Mouse (Mus musculus) layer of hippocampus, adult 9-10 months (tissue): ENCODE results near the gene Gm15517.
"Not testable (repeated sequence)": the region's sequence is repeated elsewhere in the genome, so short reads cannot be mapped to it uniquely, and the experiment has no call there.

Source experiments
- DNase-seq: peaks from one replicate; pipeline ENCODE4 v3.0.0; 2022; ENCODE audit warnings: low spot score

Gm15517 gene

DNA sequence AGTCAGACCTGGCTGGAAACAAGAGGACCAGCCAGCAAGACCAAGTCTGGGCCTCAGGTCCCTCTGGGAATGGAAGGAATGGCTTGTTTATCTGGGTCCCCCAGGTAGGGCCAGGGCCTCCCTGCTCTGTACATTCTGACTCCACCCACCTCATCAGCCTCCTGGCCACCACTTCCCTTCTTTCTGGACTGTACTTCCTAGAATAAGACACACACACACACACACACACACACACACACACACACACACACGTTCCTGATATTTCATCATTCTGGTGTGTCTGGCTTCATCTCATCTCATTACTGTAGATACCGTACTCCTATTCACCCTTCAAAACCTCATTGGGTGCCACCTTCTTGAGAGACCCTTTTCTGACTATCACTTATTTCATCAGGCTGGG is 8.2 kb downstream of the Gm15517 start:
- DNase-seq = no peak

- DNase-seq = no peak
These were observed 10.1 kb downstream of the Gm15517 start for GRCm38 (mm10) chr7:44271309-44271708.

GRCm38 (mm10) chr7:44272546-44272945 is 11.3 kb downstream of the Gm15517 start:
- DNase-seq = no peak

DNA sequence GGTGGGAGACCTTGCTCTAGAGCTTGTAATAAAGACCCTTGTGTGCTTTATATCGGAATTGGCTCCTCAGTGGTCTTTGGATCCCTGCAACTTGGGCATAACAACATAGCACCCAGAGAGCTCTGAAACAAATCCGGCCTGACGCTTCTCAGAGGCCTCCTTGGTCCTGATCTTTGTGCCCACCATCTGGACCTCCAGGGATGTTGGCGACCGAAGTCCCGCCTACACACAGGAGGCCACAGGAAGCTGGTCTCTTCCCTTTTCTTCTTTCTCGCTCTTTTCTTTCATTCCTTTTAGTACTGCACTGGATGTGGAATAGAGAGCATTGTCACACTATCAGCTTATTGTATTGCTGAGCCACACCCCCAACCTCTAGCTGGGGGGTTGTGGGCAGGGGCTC is 12.2 kb downstream of the Gm15517 start:
- no peak for DNase-seq

DNA sequence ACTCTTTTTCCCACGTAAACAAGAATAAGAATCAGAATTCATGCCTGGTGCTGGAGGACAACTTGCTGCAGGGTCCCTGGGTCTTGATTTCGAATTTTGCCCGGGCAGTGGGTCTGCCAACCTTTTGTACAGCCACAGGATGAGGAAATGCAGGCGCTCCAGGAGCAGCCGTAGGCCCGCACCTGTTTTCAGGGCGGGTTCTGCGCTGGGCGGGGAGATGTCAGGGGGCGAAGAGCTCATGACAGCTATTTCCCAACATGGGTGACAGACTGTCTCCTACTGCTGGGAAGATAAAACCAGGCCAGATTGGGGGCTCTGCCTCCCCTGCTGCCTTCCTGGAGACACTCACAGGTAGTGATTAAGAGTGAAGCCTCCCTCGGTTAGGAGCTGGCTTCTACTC is 12.8 kb downstream of the Gm15517 start:
- no peak for DNase-seq

DNA sequence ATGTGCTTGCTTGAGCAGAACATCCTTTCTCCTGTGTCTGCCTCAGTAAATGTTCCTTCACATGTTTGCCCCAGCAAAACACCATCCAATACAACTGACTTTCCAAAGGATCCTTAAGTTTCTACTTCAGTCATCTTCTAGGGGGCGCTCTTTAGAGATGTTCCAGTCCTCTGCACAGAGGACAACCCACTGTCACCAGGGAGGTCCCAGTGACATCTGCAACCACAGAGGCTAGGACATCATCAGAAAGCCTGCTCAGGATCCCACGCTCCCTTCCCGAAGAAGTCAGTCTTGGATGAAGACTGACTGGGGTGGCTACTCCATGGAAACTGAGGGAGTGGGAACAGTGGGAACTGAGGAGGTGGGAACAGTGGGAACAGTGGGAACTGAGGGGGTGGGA is 14.3 kb downstream of the Gm15517 start:
- DNase-seq = no peak

GRCm38 (mm10) chr7:44276461-44277249 is 15.4 kb downstream of the Gm15517 start:
- DNase-seq = no peak

DNA sequence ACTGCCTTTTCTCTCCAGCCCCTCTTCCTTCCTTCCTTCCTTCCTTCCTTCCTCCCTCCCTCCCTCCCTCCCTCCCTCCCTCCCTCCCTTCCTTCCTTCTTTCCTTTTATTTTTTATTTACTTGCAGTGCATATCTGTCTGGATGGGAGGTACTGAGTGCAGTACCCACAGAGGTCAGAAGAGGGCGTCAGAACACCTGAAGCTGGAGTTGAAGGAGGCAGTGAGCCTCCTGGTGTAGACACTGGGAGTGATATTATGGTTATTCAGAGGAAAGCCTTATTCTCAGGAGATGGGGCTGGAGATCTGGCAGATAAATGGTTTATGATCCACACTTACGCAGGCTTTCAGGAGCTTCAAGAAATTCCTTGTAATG is 16.0 kb downstream of the Gm15517 start:
- DNase-seq = no peak

DNA sequence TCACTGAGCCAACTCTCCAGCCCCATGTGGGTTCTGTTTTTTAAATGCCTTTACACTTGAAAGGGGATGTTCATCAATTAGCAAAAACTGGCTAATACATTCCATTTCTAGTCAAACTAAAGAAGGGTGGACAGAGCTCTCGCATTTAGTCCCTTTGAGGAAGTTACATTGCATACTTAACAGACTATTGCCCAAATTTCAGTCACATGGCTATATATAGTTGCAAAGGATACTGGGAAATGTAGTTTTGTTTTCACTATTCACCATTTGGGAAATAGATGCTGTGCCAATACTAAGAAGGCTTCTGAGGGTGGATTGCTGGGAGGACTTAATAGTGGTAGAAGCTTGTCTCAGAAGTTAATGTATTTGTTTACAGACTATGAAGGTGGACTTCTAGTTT is 19.7 kb downstream of the Gm15517 start:
- no peak for DNase-seq

GRCm38 (mm10) chr7:44281586-44281985 is 20.3 kb downstream of the Gm15517 start:
- no peak for DNase-seq

DNA sequence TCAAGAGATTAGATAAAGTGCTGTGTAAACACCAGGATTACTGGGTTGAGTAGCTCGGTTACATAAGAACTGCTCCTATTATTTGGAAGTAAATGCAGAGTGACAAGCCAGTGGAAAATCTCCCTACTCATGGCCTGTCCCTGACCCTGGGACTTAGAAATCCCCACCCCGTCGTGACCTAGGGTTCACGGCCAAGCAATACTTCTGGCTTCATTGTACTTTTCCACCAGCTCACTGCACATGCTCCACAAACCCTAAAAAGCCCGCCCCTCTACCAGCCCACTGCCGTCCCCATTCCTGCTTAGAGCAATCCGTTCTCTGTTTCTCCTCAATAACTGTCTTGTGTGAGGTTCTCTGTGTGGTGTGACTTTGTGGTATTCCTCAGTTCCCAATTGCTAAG is 26.5 kb downstream of the Gm15517 start:
- no peak for DNase-seq

DNA sequence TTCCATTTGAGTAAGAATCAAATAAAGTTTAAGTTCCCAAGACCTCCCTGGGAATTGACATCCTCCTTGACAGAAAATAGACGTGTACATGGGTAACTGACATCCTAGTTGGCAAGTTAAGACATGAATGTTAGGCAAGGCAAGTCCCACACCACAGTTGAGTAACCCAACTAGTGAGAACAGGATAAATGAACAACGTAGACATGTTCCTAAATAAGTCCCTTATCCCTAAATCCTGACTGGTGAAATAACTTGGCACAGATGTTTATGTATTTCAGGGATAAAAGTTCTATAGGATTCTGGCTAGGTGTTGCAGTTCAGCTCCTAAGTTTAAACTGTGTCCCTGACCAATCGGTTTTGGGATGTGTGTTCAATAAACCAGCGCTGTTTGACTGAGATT is 29.7 kb downstream of the Gm15517 start:
- DNase-seq = no peak

DNA sequence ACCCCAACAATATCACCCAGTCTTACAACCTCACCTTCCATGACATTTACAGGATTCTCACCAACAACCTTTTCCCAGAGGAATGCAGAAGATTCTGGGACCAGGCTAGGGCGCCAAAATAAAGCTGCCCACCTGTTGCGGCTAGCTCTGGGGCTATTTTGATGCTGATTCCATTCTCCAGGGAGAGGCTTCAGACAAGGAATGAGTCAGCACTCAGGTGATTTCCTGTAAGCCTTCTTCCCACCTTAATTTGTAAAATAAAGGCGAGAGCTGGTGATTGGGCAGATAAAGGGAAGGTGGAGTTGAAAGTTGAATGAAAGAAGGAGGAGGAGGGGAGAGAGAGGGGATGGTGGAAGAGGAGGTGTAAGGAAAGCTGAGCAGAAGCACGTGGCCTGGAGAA is 30.2 kb downstream of the Gm15517 start:
- no peak for DNase-seq

DNA sequence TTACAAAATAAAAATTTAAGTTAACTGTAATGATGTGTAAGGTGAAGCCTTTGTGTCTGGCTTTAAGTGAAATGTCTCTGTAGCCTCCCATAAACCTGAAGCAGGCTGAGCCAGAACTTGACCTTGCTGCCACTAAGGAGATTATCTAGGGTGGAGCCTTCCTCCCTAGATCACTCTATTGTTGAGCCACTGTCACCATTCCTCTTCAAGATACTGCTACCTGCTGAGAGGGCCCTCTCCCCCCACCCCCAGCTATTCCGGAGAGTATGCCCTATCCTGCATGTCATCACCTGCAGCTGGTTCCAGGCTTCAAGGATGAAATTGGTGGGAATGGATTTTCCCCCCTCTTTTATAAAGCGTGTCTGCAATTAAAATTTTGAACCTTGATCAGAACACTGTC is 36.3 kb downstream of the Gm15517 start:
- DNase-seq = not testable (repeated sequence)

DNA sequence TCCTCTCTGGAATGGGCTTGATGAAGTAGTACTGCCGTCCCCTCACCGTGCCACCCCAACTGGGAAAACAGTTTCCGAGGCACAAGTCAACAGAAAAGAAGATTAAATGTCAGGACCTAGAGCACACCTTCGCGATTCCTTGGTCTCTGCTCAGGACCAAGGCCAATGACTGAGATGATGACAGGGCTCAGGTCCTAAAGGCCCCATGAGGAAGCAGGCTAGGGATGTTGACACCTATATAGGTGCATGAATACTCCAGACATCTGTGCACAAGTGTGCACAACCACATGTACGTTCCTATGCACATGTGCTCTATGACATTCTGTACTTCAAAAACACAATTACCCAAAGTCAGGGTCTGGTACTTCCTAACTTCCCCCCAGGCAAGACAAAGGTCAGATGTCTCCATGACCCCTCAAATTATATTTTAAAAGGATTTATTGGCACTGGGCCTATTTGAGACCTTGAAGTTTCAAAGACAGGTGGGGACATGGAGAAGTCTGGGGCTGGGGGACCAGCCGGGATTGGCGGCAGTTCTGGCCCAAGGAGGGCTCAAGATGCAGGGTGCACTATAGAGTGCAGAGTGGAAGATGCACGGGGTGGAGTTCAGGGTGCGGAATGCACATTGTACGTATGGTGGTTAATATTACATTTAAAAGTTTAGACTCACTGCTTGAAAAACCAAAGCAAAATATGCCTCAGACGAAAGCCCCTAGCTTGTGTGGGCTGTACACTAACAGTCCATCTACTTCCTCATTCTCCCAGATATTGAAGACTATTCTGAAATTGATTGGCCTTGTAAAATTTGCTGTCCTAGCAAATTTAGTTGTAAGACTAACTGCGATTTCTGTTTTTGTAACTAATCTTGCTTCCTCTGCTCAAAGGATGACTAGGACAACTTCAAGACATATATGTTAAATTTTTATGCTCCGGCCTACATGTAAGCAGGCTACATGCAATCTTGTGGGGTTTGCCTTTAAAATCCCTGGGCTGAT is 42.4 kb downstream of the Gm15517 start:
- no peak for DNase-seq

DNA sequence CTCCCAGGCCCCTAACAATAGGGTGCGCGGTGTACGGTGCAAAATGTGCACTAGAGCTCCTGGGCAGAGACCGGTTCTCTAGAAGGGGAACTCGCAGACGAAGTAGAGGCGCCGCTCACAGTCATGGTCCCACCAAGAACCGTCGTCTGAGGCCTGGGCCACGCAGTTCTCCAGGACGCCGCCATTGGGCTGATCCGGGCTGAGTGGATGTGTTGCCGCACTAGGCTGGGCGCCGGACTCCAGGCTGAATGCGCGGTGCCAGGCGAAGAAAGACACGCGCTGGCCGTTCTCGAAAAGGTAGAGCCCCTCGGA is 43.2 kb downstream of the Gm15517 start:
- DNase-seq = peak; percentile 49

- peak; percentile 93 for DNase-seq
These were observed 43.8 kb downstream of the Gm15517 start for GRCm38 (mm10) chr7:44304775-44305641.

- DNase-seq = no peak
These were observed 44.4 kb downstream of the Gm15517 start for GRCm38 (mm10) chr7:44305686-44306085.

- no peak for DNase-seq
These were observed 45.4 kb downstream of the Gm15517 start, which contains the start of gene Clec11a for GRCm38 (mm10) chr7:44306516-44307240. Clec11a (minus strand) TSS chr7:44306902.

DNA sequence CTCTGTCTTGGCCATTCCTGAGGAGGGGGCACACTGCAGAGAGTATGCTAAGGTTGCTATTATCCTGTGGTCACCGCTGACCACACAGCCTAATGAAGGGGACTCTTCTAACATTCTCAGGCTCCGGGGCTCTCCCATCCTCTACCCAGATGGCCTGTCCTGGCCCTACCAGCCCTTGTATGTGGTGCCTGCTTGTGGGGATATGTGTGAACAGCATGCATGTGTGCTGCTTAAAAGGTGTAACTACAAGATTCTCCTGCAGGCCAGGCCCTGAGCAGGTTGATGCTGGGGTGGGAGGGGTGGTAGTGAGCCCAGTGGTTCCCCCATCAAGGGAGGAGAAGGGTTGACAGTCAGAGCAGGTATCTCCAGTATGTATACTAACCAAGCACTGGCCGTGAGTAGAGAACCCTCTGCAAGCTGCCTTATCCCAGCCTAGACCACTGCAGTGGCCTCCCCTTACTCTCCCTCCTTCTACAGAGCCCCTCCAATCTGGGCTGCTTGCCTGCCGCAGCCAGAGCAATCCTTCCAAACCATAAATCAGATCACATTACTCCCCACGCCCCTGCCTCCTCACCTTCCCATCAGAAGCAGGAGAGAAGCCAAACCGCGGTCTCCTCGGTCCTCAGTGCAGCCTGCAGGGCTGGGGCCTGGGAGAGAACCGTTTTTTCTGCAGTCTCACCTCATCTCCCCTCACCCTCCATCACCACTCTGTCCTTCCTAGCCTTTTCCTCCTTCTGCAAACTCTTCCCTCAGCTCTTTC is 46.2 kb downstream of the Gm15517 start:
- DNase-seq = no peak
